Comparison of ENCODE assay signal across 8 mouse cellular contexts in the genomic region with DNA sequence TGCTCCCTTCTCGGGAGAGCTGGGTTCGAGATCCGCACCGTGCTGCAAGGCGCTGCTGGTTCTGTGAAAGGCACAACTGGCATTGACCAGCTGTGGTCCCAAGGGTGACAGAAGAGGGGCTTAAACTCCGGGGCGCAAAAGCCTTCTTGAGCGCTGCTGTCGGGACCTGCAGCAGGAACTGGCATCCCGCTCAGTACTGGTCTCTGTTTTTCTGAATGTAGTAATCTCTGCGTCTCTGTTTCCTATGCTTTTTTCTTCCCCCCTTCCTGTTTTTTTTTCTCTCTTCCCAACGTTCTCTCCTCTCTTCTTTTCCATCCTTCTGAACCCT. TPM values are rescaled to one million over a fixed set of nuclear protein-coding genes. Genes with fewer than 3 reads are reported as not detected.
DNase-seq lines count a peak whose midpoint lies in the region; ATAC-seq lines count a peak whose summit lies in the region.

No protein-coding gene starts in this region.

- no peak for DNase-seq in kidney, adult 18-20 months
- DNase-seq in hindbrain, embryonic 10.5 days (ENCODE audit: low spot score) = no peak
- no peak for DNase-seq in left cerebral cortex, adult 8-10 months (ENCODE audit: low spot score in 2 of 2)
- no peak for DNase-seq in urinary bladder, postnatal 10 days (ENCODE audit: low spot score)
- DNase-seq in adrenal gland, postnatal 10 days = no peak

- H3K4me1 ChIP-seq in kidney, embryonic 16.5 days (ENCODE audit: insufficient read depth, low read length) = peaks cover 9% of the 10 kb centered on the region; the same call in 1 of the 2 replicates
- peaks cover 4% of the 10 kb centered on the region for H3K4me1 ChIP-seq in embryonic facial prominence, embryonic 12.5 days
- H3K4me1 ChIP-seq in hindbrain, embryonic 10.5 days (replicated peaks) = peaks cover 12% of the 10 kb centered on the region
- peaks cover 12% of the 10 kb centered on the region; the same call in 1 of the 2 replicates for H3K4me1 ChIP-seq in midbrain, embryonic 12.5 days

- 3% methylated on average over 12 of the region's 12 CpGs for WGBS in kidney, embryonic 16.5 days
- WGBS in embryonic facial prominence, embryonic 12.5 days = 1% methylated on average over 12 of the region's 12 CpGs
- WGBS in hindbrain, embryonic 10.5 days = 6% methylated on average over 12 of the region's 12 CpGs
- WGBS in midbrain, embryonic 12.5 days = 3% methylated on average over 12 of the region's 12 CpGs

- no peaks in the 10 kb centered on the region for H3K9me3 ChIP-seq in kidney, embryonic 16.5 days (ENCODE audit: low read length)
- no peaks in the 10 kb centered on the region for H3K9me3 ChIP-seq in embryonic facial prominence, embryonic 12.5 days
- H3K9me3 ChIP-seq in hindbrain, embryonic 10.5 days = no peaks in the 10 kb centered on the region
- H3K9me3 ChIP-seq in midbrain, embryonic 12.5 days = no peaks in the 10 kb centered on the region

- H3K4me3 ChIP-seq in kidney, embryonic 16.5 days (ENCODE audit: low read length) = peak overlapping the region; percentile 36
- peak overlapping the region; percentile 40 for H3K4me3 ChIP-seq in embryonic facial prominence, embryonic 12.5 days
- peak overlapping the region; percentile 54 for H3K4me3 ChIP-seq in hindbrain, embryonic 10.5 days
- H3K4me3 ChIP-seq in midbrain, embryonic 12.5 days = peak overlapping the region; percentile 47

- no peak overlapping the region for H3K27ac ChIP-seq in kidney, embryonic 16.5 days (ENCODE audit: low read length)
- H3K27ac ChIP-seq in embryonic facial prominence, embryonic 12.5 days = no peak overlapping the region
- peak overlapping the region; percentile 76 for H3K27ac ChIP-seq in hindbrain, embryonic 10.5 days
- H3K27ac ChIP-seq in midbrain, embryonic 12.5 days (replicated peaks) = peak overlapping the region; percentile 61

- peak overlapping the region; percentile 60 for H3K4me2 ChIP-seq in kidney, embryonic 16.5 days (replicated peaks; ENCODE audit: low read depth, low read length)
- H3K4me2 ChIP-seq in embryonic facial prominence, embryonic 12.5 days (replicated peaks) = peak overlapping the region; percentile 74
- H3K4me2 ChIP-seq in midbrain, embryonic 12.5 days (replicated peaks) = peak overlapping the region; percentile 76

- no peak overlapping the region for H3K9ac ChIP-seq in kidney, embryonic 16.5 days (replicated peaks; ENCODE audit: low read length)
- H3K9ac ChIP-seq in embryonic facial prominence, embryonic 12.5 days = peak overlapping the region; percentile 40; the same call in 1 of the 2 replicates
- peak overlapping the region; percentile 53 for H3K9ac ChIP-seq in midbrain, embryonic 12.5 days (replicated peaks)

- no peaks in the 10 kb centered on the region for H3K36me3 ChIP-seq in kidney, embryonic 16.5 days (ENCODE audit: insufficient read depth, low read length)
- no peaks in the 10 kb centered on the region for H3K36me3 ChIP-seq in embryonic facial prominence, embryonic 12.5 days
- no peaks in the 10 kb centered on the region for H3K36me3 ChIP-seq in hindbrain, embryonic 10.5 days
- no peaks in the 10 kb centered on the region for H3K36me3 ChIP-seq in midbrain, embryonic 12.5 days

- no peak for ATAC-seq in kidney, embryonic 16.5 days (ENCODE audit: low FRiP score, low TSS enrichment)
- ATAC-seq in embryonic facial prominence, embryonic 12.5 days (ENCODE audit: insufficient number of reproducible peaks, insufficient read depth, low FRiP score, low TSS enrichment) = no peak
- ATAC-seq in midbrain, embryonic 12.5 days (ENCODE audit: low FRiP score, low read depth) = no peak

- H3K27me3 ChIP-seq in kidney, embryonic 16.5 days (ENCODE audit: insufficient read depth, low read length) = peaks cover 41% of the 10 kb centered on the region
- H3K27me3 ChIP-seq in embryonic facial prominence, embryonic 12.5 days = peaks cover 43% of the 10 kb centered on the region
- peaks cover 58% of the 10 kb centered on the region for H3K27me3 ChIP-seq in hindbrain, embryonic 10.5 days (ENCODE audit: insufficient read depth, poor library complexity, severe bottlenecking)
- H3K27me3 ChIP-seq in midbrain, embryonic 12.5 days = peaks cover 40% of the 10 kb centered on the region

RNA-seq across cellular contexts. Expression of gene Opcml, which starts 1.0 kb away (rescaled TPM):
- 2.0 and 2.8 TPM in 2 replicates for polyA plus RNA-seq in kidney, embryonic 16.5 days (2015; fragmentation: Nextera tagmentation; extraction: Ambion mirVana)
- polyA plus RNA-seq in embryonic facial prominence, embryonic 12.5 days (2016; fragmentation: Nextera tagmentation; extraction: Ambion mirVana) = 3.1 and 3.8 TPM in 2 replicates
- 2.2 and 2.5 TPM in 2 replicates for polyA plus RNA-seq in hindbrain, embryonic 10.5 days (2016; fragmentation: Nextera tagmentation; extraction: Ambion mirVana)
- polyA plus RNA-seq in midbrain, embryonic 12.5 days (2016; fragmentation: Nextera tagmentation; extraction: Ambion mirVana) = 6.6 and 7.0 TPM in 2 replicates
- total RNA-seq in left cerebral cortex, adult 8-10 months (2022) = 100 to 1,000 TPM; 202 to 222 (median 210) TPM
- 1 to 10 TPM; 1.6 to 1.9 TPM for total RNA-seq in adrenal gland, postnatal 10 days (2021)

Comparison
In these comparisons a context has a peak if more than half of its experiments do, and no peak if none do; other contexts are left out.
1. H3K27ac ChIP-seq: peak in hindbrain, embryonic 10.5 days (single experiment) and midbrain, embryonic 12.5 days (single experiment); none in kidney, embryonic 16.5 days (single experiment) and embryonic facial prominence, embryonic 12.5 days (single experiment).
2. Peak in every context shown above with its lines, with median percentiles within 50 percentile points of each other: H3K4me2 ChIP-seq and H3K4me3 ChIP-seq.